Mouse (Mus musculus) brain, embryonic 14.5 days (tissue): ENCODE measurements around the gene Rpl28. TPM values are rescaled to one million over a fixed set of nuclear protein-coding genes. Genes with fewer than 3 reads are reported as not detected.
"Not testable (repeated sequence)": the region's sequence is repeated elsewhere in the genome, so short reads cannot be mapped to it uniquely, and the experiment has no call there.

Experiments
- DNase-seq: peaks from one replicate; pipeline ENCODE4 v3.0.0-alpha.2; 2011; ENCODE audit warnings: low read depth
- CTCF ChIP-seq: fragments of 200-500 bp; IDR thresholded peaks from 2 replicates; pipeline ENCODE4 v1.5.1; 2012; ENCODE audit warnings: inconsistent platforms, mild to moderate bottlenecking, moderate library complexity, borderline replicate concordance; ENCODE audit not compliant: insufficient read depth, insufficient read length; ENCODE audit errors: extremely low read depth
- POLR2A ChIP-seq: fragments of 200-500 bp; IDR thresholded peaks from 2 replicates; pipeline ENCODE4 v1.6.1; 2012; ENCODE audit warnings: mild to moderate bottlenecking, inconsistent platforms, borderline replicate concordance; ENCODE audit not compliant: poor library complexity, insufficient read depth, insufficient read length, severe bottlenecking; ENCODE audit errors: extremely low read depth
- polyA plus RNA-seq: library from polyadenylated mRNA; depleted of rRNA; stranded (reverse); fragments of >200 nt; gene quantifications from 2 replicates; pipeline ENCODE4 v1.2.3, GENCODE M21; 2012

The Rpl28 gene
- polyA plus RNA-seq, 1 experiment = 404 TPM

DNA sequence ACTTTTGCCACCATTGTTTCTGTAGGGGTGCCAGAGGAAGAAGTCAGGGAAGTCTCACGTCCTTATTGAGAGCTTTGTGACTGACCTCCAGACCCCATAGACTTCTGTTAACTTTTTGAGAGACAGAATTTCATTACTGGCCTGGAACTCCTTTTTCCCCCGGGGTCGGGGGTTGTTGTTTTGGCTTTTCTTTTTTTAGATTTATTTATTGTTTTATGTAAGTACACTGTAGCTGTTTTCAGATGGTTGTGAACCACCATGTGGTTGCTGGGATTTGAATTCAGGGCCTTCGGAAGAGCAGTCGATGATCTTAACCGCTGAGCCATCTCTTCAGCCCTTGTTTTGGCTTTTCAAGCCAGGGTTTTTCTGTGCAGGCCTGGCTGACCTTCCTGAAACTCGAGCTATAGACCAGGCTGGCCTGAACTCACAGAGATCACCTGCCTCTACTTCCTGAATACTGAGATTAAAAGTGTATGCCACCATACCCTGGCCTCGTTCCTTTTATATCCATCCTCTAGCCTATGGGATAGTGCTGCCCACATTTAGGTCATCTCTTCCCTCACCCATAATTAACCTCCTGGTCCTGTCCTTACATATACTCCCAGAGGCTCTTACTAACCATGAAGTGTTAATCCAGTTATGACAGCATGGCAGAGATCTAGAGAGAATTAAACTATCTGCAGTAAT, 20.6 kb downstream of the Rpl28 start:
- DNase-seq = no peak
- TF ChIP-seq POLR2A (no peak), CTCF (no peak)

DNA sequence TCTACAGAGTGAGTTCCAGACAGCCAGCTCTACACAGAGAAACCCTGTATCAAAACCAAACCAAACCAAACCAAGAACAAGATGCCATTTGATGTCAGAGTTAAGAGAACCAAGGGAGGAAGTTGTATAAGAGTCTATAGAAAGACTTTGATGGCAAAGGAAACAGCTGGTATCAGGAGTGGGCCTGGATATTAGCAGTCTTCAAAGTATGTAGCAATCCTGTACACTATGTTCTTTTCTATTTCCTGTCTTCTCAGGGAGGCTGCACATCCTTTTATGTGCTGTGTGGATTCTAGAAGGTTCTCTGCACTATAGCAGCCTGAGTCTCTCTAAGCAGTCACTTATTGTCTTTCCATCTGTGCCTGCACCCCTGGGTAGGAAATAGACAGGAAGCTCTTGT, 23.9 kb downstream of the Rpl28 start:
- no peak for DNase-seq
- TF ChIP-seq POLR2A = no peak
- no peak for TF ChIP-seq CTCF

DNA sequence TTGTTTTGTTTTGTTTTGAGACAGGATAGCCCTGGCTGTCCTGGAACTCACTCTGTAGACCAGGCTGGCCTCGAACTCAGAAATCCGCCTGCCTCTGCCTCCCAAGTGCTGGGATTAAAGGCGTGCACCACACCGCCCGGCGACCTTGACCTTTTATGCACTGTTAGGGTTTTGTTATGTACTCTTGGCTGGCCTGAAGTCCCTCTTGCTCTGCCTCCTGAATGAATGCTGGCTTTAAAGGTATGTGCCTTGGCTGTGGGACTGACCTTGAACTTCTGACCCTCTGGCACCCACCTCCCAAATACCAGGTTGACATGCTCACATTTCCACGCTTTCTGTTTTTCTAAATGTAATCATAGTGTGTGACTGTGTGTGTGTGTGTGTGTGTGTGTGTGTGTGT, 28.3 kb downstream of the Rpl28 start:
- DNase-seq = not testable (repeated sequence)

DNA sequence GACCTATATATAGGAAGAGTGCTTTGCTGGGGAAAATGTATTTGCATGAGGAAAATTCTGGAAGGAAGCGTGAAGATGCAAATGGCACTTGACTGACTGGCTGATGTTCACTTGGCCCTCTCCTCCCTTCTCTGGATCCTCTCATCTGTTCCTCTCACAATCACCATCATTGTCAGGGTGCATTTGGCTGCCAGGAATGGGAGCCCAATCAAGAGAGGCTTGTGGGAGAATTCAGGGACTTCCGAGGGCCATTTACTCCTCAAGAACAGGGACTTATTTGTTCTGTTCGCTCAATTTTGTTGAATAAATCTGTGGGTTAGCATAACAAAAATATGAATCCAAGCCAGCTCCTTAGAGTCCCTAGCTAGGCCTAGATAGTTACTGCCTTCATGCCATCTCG, 29.0 kb downstream of the Rpl28 start:
- DNase-seq = peak; percentile 15

DNA sequence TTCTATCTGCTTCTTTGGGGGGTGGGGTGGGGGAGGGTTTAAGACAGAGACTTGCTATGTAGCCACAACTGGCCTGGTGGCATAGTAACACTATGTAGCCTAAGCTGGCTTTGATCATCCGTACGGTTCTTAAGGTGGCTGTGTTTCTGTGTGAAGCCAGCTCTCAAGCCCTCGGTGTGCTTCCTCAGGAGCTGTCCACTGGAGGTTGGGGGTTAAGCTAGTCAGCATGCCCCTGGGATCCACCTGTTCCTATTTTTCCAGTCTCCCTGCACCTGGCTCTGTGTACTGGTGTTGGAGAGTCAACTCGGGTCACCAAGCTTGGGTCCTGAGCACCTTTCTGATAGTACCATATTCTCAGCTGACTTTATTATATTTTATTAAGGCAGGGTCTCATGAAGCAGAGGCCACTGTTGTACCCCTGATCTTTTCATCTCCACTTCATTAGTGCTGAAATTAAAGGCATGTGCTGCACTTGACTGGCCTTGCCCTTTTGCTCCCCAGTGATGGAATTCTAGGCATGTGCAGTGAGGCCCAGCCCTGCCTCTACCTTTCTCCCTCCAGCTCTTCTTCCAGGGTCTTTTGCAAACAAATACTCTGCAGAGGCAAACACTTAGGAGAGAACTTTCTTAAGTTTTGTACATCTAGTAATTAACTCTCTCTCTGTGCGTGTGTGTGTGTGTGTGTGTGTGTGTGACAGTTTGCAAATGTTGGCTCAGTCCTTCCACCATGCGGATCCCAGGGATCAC, 29.7 kb downstream of the Rpl28 start:
- no peak for DNase-seq
- no peak for TF ChIP-seq POLR2A
- no peak for TF ChIP-seq CTCF

More for the DNA sequence above, 29.0 kb downstream of the Rpl28 start:
- TF ChIP-seq CTCF (no peak), POLR2A (no peak)

DNA sequence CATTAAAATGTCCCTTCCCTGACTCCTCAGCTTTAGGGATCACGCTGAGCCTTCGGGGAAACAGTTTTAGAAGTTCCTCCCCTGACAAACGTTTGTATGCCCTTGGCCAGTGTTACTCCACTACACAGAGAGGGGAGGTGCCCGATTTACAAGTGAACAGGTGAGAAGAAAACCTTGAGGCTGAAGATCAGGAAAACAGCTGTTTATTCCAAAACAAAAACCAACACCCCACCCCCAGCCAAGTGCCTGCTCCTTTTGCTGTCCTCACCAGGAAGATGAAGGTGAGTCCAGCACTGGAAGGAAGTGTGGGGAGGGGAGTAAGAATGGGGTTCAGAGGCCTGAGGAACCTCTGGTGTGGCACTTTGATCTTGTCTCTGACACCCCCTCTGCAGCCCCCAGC, 32.7 kb downstream of the Rpl28 start:
- DNase-seq = no peak
- TF ChIP-seq POLR2A = no peak
- no peak for TF ChIP-seq CTCF

DNA sequence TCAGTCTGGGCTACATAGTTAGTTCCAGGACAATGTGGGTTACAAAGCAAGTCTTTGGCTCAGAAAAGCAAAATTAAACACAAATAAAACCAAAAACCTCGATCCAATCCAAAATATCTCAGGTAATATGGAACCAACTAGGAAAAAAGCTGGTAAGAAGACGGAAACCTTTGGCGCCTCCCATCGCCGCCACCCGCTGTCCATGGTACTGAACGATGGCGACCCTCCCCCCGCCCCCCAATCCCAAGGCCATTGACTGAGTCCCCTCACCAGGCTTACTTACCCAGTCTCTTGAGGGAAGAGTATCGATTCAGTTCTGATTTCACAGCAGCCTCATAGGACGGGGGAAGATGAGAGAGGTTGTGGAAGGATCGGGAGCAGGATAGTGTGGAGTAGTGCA, 37.8 kb downstream of the Rpl28 start:
- no peak for DNase-seq
- TF ChIP-seq CTCF (no peak), POLR2A (no peak)

DNA sequence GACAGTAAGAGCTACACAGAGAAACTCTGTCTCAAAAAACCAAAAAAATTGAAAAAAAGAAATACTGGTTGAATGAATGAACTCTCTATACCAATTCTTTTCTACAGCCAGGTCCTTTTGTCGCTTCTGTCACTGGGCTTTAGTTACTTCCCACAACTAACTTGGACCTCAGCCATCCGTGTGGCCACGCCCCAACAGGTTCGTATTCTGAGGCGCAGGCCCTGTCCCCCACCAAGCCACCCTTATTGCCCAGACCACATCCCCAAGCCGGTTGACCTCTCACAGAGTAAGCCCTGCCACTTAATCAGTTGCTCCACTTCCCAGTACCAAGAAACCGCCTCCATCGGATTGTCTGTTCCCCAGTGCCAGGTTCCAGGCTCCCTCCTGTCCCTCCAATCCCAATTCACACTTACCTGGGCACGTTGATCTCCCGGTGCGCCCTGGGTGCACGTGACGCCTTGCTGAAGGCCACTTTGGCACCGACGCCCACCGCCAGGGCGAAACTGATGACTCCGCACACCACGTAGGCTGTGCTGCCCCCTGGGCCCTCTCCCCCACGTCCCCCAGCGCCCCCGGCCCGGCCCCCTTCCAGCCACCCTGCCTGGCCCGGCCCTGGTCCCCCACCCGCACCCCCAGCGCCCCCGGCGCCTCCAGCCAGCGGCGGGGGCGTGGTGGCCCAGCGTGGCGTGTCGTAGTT, 43.1 kb downstream of the Rpl28 start:
- no peak for DNase-seq

DNA sequence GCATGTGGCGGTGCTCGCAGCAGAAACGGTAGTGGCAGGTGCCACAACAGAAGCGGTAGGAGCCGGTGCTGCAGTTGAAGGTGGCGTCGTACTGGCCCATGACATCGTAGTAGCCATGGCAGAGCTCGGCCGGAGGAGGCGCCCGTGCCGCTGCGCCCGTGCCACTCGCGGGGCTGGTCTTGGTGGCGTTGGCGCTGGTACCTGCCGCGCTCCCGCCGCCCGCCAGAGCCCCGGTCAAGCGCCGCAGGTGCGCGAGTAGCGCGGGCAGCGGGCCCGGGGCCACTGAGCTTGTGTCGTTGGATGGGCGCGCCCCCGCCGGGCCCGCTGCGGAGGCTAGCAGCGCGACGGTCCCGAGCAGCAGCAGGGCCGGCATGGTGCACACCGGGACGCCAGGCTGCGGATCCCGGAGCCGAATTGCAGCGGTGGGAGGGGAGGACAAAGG, 43.7 kb downstream of the Rpl28 start:
- TF ChIP-seq POLR2A = peak; percentile 54; the same call in 1 of the 2 replicates
- TF ChIP-seq CTCF = peak; percentile 65
- peak; percentile 85 for DNase-seq

More for the DNA sequence above, 43.1 kb downstream of the Rpl28 start:
- no peak for TF ChIP-seq POLR2A
- no peak for TF ChIP-seq CTCF

DNA sequence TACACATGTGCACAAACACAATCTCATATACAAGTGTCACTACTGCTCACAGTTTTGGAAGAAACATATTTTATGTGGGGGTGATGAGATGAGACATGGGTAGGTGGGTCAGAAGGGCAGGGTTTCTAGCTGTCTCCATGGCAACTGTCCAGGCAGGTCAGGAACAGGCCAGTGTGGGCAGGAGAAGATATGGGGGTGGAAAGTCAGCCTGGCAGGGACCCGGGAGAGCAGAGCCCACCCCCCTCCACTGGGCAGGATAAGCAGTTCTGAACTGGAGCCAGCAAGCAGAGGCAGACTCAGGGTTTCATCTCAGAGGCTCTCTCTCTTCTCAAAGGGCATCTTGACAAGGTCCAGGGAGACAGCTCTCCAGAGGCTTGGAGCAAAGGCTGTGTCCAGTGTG, 45.0 kb downstream of the Rpl28 start:
- TF ChIP-seq POLR2A = no peak
- no peak for TF ChIP-seq CTCF
- no peak for DNase-seq

DNA sequence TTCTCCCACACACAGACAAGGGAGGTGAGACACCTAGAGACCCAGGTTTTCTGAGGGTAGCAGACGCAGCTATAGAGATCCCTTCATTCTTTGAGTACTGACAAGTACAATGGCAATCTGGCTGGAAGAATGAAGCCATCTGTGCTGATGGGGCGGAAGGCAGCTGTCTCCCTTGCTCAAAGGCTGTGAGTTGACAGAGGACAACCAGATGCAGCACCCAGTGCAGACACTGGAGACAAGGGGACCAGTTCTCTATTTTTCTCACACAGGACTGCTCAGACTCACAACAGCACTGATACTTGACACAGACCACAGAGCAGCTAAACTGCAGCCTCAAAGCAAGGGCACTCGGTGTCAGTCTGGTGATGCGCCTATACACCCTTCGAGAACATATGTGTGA, 49.4 kb downstream of the Rpl28 start:
- TF ChIP-seq CTCF (no peak), POLR2A (no peak)
- peak; percentile 60 for DNase-seq
